Mouse (Mus musculus): ENCODE measurements around the gene Capn8. TPM values are rescaled to one million over a fixed set of nuclear protein-coding genes. Genes with fewer than 3 reads are reported as not detected.
A peak's percentile ranks its signal among the peaks of the same experiment; 100 is the strongest.

Capn8 gene
- polyA plus RNA-seq, 1 experiment from 2014 or later = not detected

DNA sequence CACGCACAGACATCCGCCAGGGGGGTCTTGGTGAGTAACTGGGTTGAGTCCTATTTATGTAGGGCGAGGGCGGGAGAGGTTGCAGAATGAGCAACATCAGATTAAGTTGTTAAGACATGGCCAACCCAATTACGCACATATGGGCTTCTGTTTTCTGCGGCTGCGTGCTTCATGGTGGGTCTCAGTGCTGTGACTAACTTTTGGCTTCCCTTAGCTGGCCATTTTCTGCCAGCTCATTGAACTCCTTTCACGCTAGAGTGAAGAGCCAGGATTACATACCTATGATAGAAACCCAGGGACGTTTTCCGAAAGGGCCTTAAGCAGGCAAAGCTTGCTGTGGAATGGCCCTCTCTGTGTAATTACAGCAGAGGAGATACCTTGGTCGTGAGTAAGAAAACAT is 7.2 kb downstream of the Capn8 start:
- DNase-seq (no peak), ATAC-seq (no peak)
- no peaks in the 10 kb centered on the region for H3K36me3 ChIP-seq (replicated peaks; ENCODE audit: insufficient read depth, low read length)
- WGBS (ENCODE audit: insufficient replicate concordance) = 80% methylated on average over 11 of the region's 11 CpGs
- no peak overlapping the region for H3K9ac ChIP-seq (replicated peaks)
- no peaks in the 10 kb centered on the region for H3K9me3 ChIP-seq (ENCODE audit: low read length)
- H3K27ac ChIP-seq (ENCODE audit: low read depth) = no peak overlapping the region
- no peaks in the 10 kb centered on the region for H3K27me3 ChIP-seq (ENCODE audit: insufficient read depth, low read length)
- no peak overlapping the region for H3K4me3 ChIP-seq (ENCODE audit: low read depth, low read length)
- TF ChIP-seq CTCF (IDR thresholded peaks at IDR 0.05; ENCODE audit: low read depth) = no peak
- no peak for TF ChIP-seq EP300 (IDR thresholded peaks at IDR 0.05; ENCODE audit: low read depth)
- H3K4me1 ChIP-seq (ENCODE audit: insufficient read depth) = peaks cover 2% of the 10 kb centered on the region; the same call in 1 of the 2 replicates
- no peak overlapping the region for H3K4me2 ChIP-seq (ENCODE audit: low read depth, low read length)

DNA sequence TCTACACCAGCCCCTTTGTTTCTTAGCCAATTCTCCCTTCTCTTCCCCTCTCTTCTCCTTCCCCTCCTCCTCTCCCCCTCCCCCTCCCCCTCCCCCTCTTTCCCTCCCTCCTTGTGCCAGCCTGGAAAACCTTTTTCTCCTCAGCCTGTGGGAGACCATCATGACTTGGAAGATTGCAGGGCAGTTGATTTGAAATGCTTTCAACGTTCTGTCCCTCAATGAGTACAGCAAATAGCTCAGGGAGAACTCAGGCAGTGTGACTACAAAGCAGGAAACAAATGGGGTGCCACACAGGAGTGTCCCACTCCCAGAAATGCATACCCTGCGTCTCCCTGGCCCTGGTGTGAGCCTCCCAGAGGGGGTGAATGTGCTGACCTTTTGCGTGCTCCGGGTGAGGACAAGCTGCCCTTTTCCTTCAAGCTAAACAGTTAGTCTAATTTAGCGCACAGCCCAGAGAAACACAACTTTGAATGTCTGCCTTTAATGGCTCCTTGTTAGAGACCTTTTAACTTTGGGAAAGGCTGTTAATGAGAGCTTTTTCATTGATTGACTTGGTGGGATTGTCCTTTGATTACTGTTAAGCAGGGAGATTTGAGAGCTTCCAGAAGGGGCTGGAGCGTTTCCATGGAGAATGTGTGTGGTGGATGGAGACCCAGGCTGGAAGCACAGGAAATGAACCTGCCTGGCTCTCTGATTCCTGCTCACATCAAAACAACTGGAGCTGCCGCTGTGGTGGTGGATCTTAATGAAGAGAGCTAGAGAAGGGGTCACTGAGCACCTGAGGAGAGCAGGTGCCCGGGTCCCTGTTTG is 9.3 kb downstream of the Capn8 start:
- H3K4me3 ChIP-seq (ENCODE audit: low read depth, low read length) = no peak overlapping the region
- TF ChIP-seq EP300 (IDR thresholded peaks at IDR 0.05; ENCODE audit: low read depth) = no peak
- no peaks in the 10 kb centered on the region for H3K36me3 ChIP-seq (replicated peaks; ENCODE audit: insufficient read depth, low read length)
- ATAC-seq (no peak), DNase-seq (no peak)
- 40% methylated on average over 8 of the region's 8 CpGs for WGBS (ENCODE audit: insufficient replicate concordance)
- H3K9me3 ChIP-seq (ENCODE audit: low read length) = no peaks in the 10 kb centered on the region
- peaks cover 2% of the 10 kb centered on the region; the same call in 1 of the 2 replicates for H3K4me1 ChIP-seq (ENCODE audit: insufficient read depth)
- no peaks in the 10 kb centered on the region for H3K27me3 ChIP-seq (ENCODE audit: insufficient read depth, low read length)
- H3K4me2 ChIP-seq (ENCODE audit: low read depth, low read length) = no peak overlapping the region
- no peak overlapping the region for H3K9ac ChIP-seq (replicated peaks)
- no peak overlapping the region for H3K27ac ChIP-seq (ENCODE audit: low read depth)

DNA sequence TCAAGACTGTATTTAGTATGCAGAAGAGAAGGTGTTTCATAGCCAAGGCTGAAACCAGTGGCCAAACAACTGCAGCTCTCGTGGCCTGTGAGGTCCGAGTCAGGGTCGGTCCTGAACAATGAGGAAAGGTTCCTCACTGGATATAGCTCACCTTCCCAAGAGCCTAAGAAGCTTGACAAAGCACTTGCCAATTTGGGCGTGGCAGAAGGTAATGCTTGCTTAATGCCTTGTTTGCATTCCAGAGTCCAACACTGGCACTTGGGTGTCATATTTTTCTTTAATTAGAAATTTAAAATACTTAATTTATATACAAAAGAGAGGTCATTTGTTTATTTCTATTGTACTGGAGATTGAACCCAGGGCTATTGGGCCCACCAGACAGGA is 9.9 kb downstream of the Capn8 start:
- no peak overlapping the region for H3K27ac ChIP-seq (ENCODE audit: low read depth)
- H3K36me3 ChIP-seq (replicated peaks; ENCODE audit: insufficient read depth, low read length) = no peaks in the 10 kb centered on the region
- no peak overlapping the region for H3K4me3 ChIP-seq (ENCODE audit: low read depth, low read length)
- no peak overlapping the region for H3K9ac ChIP-seq (replicated peaks)
- 51% methylated on average over 4 of the region's 4 CpGs for WGBS (ENCODE audit: insufficient replicate concordance)
- TF ChIP-seq CTCF (IDR thresholded peaks at IDR 0.05; ENCODE audit: low read depth) = no peak
- no peak for TF ChIP-seq EP300 (IDR thresholded peaks at IDR 0.05; ENCODE audit: low read depth)
- ATAC-seq (no peak), DNase-seq (no peak)
- H3K27me3 ChIP-seq (ENCODE audit: insufficient read depth, low read length) = no peaks in the 10 kb centered on the region
- H3K9me3 ChIP-seq (ENCODE audit: low read length) = no peaks in the 10 kb centered on the region
- H3K4me2 ChIP-seq (ENCODE audit: low read depth, low read length) = no peak overlapping the region
- peaks cover 2% of the 10 kb centered on the region; the same call in 1 of the 2 replicates for H3K4me1 ChIP-seq (ENCODE audit: insufficient read depth)

DNA sequence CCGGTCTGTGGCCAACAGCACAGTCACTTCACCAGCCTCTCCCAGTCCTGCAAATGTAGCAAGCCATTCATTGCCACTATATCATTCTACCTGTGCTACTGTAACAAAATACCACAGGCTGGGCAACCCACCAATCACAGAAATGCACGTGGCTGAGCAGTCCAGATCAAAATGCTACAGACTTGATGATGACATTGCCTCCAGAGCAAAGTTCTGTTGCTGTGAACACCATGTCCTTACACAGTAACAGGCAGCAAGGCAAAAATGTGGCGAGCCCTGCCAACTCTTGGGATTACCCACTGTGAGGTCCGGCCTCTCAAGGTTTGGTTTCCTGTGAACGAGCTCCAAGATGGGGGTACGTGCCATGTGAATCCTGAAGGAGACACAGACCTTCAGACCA is 19.4 kb downstream of the Capn8 start:
- Histone ChIP-seq H3K27ac (ENCODE audit: low read depth) (no peak overlapping the region), H3K4me2 (ENCODE audit: low read depth, low read length) (no peak overlapping the region), H3K4me1 (ENCODE audit: insufficient read depth) (no peaks in the 10 kb centered on the region), H3K9ac (replicated peaks) (no peak overlapping the region), H3K9me3 (ENCODE audit: low read length) (no peaks in the 10 kb centered on the region), H3K36me3 (replicated peaks; ENCODE audit: insufficient read depth, low read length) (no peaks in the 10 kb centered on the region), H3K4me3 (ENCODE audit: low read depth, low read length) (no peak overlapping the region), H3K27me3 (ENCODE audit: insufficient read depth, low read length) (no peaks in the 10 kb centered on the region)
- no peak for DNase-seq
- 80% methylated on average over 6 of the region's 6 CpGs for WGBS (ENCODE audit: insufficient replicate concordance)
- TF ChIP-seq EP300 (IDR thresholded peaks at IDR 0.05; ENCODE audit: low read depth) = no peak
- TF ChIP-seq CTCF (IDR thresholded peaks at IDR 0.05; ENCODE audit: low read depth) = no peak
- peak; percentile 67 for ATAC-seq

DNA sequence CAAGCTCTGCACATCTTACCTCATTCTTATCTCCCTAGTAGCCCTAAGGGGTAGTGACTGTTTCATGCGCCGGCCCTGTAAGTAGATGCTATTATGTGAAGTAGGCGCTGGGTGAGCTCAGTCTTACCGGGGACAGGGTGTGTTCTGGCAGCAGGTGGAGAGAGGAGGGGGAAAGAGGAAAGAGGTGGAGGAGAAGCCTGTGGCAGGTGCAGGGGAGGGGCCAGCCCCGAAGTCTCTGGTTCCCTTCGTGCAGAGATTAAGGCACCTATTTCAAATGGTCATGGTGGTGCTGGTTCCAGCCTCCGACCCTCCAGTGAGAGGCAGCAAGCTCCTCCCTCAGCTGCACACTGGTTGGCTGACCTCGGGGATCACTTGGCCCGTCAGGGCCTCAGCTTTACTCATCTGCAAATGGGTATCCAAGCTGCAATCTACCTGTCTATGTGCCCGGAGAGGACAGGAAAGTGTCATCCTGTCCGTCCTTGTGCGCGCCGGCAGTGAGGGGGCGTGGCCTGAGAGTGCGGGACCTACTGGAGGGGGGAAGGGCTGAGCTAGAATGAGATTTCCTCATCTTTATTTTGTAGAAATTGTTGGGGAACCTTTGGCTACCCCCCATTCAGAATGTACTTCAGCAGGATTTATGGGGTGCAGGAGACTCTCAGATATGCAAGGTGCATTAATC is 20.5 kb downstream of the Capn8 start:
- Histone ChIP-seq H3K27me3 (ENCODE audit: insufficient read depth, low read length) (no peaks in the 10 kb centered on the region), H3K36me3 (replicated peaks; ENCODE audit: insufficient read depth, low read length) (no peaks in the 10 kb centered on the region), H3K9ac (replicated peaks) (no peak overlapping the region), H3K27ac (ENCODE audit: low read depth) (no peak overlapping the region), H3K4me1 (ENCODE audit: insufficient read depth) (no peaks in the 10 kb centered on the region), H3K4me2 (ENCODE audit: low read depth, low read length) (peak overlapping the region; percentile 53), H3K9me3 (ENCODE audit: low read length) (no peaks in the 10 kb centered on the region), H3K4me3 (ENCODE audit: low read depth, low read length) (no peak overlapping the region)
- WGBS (ENCODE audit: insufficient replicate concordance) = 16% methylated on average over 16 of the region's 16 CpGs
- DNase-seq (no peak), ATAC-seq (no peak)
- TF ChIP-seq EP300 (IDR thresholded peaks at IDR 0.05; ENCODE audit: low read depth) (no peak), CTCF (IDR thresholded peaks at IDR 0.05; ENCODE audit: low read depth) (no peak)

DNA sequence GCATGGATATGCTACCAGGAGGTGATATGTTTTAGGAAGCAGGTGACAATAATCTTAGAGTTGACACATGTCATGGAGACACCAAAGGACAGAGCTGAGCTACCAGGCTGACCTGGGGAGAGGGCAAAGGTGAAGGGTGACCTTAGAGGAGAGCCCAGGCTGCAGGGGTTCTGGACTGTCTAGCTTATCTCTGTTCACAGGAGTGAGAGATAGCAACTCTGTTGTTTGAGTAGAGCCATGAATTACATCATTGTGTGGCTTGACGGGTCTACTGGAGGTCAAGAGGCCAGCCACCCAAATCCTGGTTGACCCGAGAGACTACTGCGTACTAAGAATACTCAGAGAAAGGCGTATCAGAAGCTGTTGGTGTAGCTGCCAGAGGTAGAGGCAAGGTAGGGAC is 22.9 kb downstream of the Capn8 start:
- Histone ChIP-seq H3K4me2 (ENCODE audit: low read depth, low read length) (no peak overlapping the region), H3K4me3 (ENCODE audit: low read depth, low read length) (no peak overlapping the region), H3K36me3 (replicated peaks; ENCODE audit: insufficient read depth, low read length) (no peaks in the 10 kb centered on the region), H3K4me1 (ENCODE audit: insufficient read depth) (no peaks in the 10 kb centered on the region), H3K9me3 (ENCODE audit: low read length) (no peaks in the 10 kb centered on the region), H3K9ac (replicated peaks) (no peak overlapping the region), H3K27ac (ENCODE audit: low read depth) (no peak overlapping the region), H3K27me3 (ENCODE audit: insufficient read depth, low read length) (no peaks in the 10 kb centered on the region)
- TF ChIP-seq EP300 (IDR thresholded peaks at IDR 0.05; ENCODE audit: low read depth) (no peak), CTCF (IDR thresholded peaks at IDR 0.05; ENCODE audit: low read depth) (no peak)
- 0 out of 2 replicates have a peak, but pooled peaks have one; percentile 44 for ATAC-seq
- 58% methylated on average over 4 of the region's 4 CpGs for WGBS (ENCODE audit: insufficient replicate concordance)
- DNase-seq = no peak

Data from liver, postnatal 0 days (tissue).